9 mouse cellular contexts compared by ENCODE assay signal in the genomic region with DNA sequence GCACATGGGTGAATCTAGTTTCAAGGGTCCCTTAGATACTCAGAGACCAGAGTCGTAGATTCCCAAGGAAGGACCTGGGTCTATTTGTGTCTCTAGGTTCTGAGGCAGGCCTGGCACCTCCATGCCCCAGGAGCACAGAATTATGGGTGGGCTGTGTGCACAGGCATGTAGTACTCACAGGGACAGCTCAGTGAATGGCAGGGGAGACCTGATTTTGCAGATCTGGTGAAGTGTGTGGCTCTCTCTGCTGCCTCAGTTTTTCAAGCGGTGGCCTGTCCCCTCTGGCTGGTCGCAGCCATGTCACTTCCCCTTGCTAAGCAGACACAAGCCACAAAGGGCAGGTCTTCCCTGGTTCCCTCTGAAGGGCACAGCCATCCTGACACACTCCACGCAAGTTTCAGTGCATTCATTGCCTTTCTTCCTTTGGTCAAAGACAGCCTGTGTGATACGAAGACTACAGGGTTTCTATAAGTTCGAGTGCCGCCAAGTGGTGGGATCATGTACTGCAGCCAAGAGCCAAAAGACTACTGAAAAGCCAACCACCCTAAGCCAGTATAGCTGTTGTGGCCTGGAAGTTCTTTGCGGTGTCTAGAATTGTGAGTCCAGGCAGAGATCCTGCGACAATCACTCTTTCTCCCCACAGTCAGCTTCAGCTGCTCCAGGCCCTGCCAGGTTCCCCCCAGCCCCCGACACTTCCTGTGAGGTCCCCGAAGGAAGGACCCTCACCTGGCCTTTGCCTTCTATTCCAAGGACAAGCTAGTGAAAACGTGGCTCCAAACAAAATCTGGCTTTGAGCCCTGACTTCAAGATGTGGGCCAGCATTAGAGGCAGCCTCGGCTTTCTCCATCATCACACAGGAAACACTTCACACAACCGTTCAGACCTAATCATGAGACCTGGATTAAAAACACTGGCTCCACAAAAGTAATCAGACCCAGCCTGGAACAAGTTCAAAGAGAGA. TPM values are rescaled to one million over a fixed set of nuclear protein-coding genes. Genes with fewer than 3 reads are reported as not detected.
DNase-seq lines count a peak whose midpoint lies in the region; ATAC-seq and TF ChIP-seq lines count a peak whose summit lies in the region.
"Had no signal": no experiment of that assay in that cellular context is flagged by ENCODE, and none has a peak within 500 bp of the region (broad histone marks: within the 10 kb centered on the region; RNA-seq: fewer than 3 reads in every experiment).

No protein-coding gene starts in this region.

- no peaks in the 10 kb centered on the region for H3K27me3 ChIP-seq in kidney, adult 2 months (replicated peaks; ENCODE audit: control insufficient read depth, insufficient read depth, low read length)
- no peaks in the 10 kb centered on the region for H3K27me3 ChIP-seq in kidney, embryonic 14.5 days (ENCODE audit: control insufficient read depth, insufficient read depth, low read length)
- H3K27me3 ChIP-seq in liver, adult 2 months (ENCODE audit: control insufficient read depth, insufficient read depth, low read length) = no peaks in the 10 kb centered on the region
- H3K27me3 ChIP-seq in neural tube, embryonic 14.5 days (ENCODE audit: control insufficient read depth, insufficient read depth, low read length) = no peaks in the 10 kb centered on the region
- H3K27me3 ChIP-seq in thymus, adult 2 months (ENCODE audit: control insufficient read depth, insufficient read depth, low read length) = no peaks in the 10 kb centered on the region

- WGBS in kidney, adult 2 months = 39% methylated on average over 14 of the region's 14 CpGs
- 40% methylated on average over 14 of the region's 14 CpGs for WGBS in kidney, embryonic 14.5 days
- 42% methylated on average over 14 of the region's 14 CpGs for whole genome bisulfite sequencing in liver, adult 2 months
- WGBS in neural tube, embryonic 14.5 days = 45% methylated on average over 14 of the region's 14 CpGs
- 37% methylated on average over 14 of the region's 14 CpGs for WGBS in thymus, adult 2 months

- TF ChIP-seq CTCF in kidney, adult 2 months (conservative IDR thresholded peaks at IDR 0.05; ENCODE audit: insufficient read depth, insufficient read length, low read depth, low read length) = peak; percentile 87
- TF ChIP-seq CTCF in liver, adult 2 months (IDR thresholded peaks at IDR 0.05; ENCODE audit: low read depth, low read length) = peak; percentile 57
- 0 out of 2 replicates have a peak, but pooled peaks have one; percentile 13 for TF ChIP-seq CTCF in thymus, adult 2 months (IDR thresholded peaks at IDR 0.05; ENCODE audit: borderline replicate concordance, control insufficient read depth, extremely low read depth, insufficient read depth, low read length, poor library complexity)

- no peak for ATAC-seq in kidney, embryonic 14.5 days (ENCODE audit: low FRiP score, low TSS enrichment)
- ATAC-seq in neural tube, embryonic 14.5 days (ENCODE audit: low read depth) = peak; percentile 42

- TF ChIP-seq POLR2A in kidney, adult 2 months (IDR thresholded peaks at IDR 0.05; ENCODE audit: low read depth, low read length) = no peak
- TF ChIP-seq POLR2A in liver, adult 2 months (IDR thresholded peaks at IDR 0.05; ENCODE audit: extremely low read depth, insufficient read depth, low read length) = no peak
- no peak for TF ChIP-seq POLR2A in thymus, adult 2 months (IDR thresholded peaks at IDR 0.05; ENCODE audit: control insufficient read depth, extremely low read depth, insufficient read depth, low read length, poor library complexity)

- H3K79me2 ChIP-seq in liver, adult 2 months (ENCODE audit: control insufficient read depth, insufficient read depth, low read length) = no peaks in the 10 kb centered on the region

- no peaks in the 10 kb centered on the region for H3K36me3 ChIP-seq in kidney, adult 2 months (ENCODE audit: control insufficient read depth, insufficient read depth, low read length)
- H3K36me3 ChIP-seq in kidney, embryonic 14.5 days (ENCODE audit: control insufficient read depth, insufficient read depth, low read length) = no peaks in the 10 kb centered on the region
- H3K36me3 ChIP-seq in liver, adult 2 months (ENCODE audit: control insufficient read depth, insufficient read depth, low read length) = no peaks in the 10 kb centered on the region
- H3K36me3 ChIP-seq in neural tube, embryonic 14.5 days (ENCODE audit: control insufficient read depth, insufficient read depth, low read length) = no peaks in the 10 kb centered on the region
- no peaks in the 10 kb centered on the region for H3K36me3 ChIP-seq in thymus, adult 2 months (ENCODE audit: control insufficient read depth, insufficient read depth, low read length)
- H3K36me3 ChIP-seq: embryonic facial prominence, embryonic 13.5 days had no signal

- H3K4me1 ChIP-seq in kidney, adult 2 months (ENCODE audit: control insufficient read depth, insufficient read depth, low read length) = no peaks in the 10 kb centered on the region
- H3K4me1 ChIP-seq in kidney, embryonic 14.5 days (ENCODE audit: control insufficient read depth, insufficient read depth, low read length) = no peaks in the 10 kb centered on the region
- no peaks in the 10 kb centered on the region for H3K4me1 ChIP-seq in liver, adult 2 months (ENCODE audit: control insufficient read depth, insufficient read depth, low read length)
- H3K4me1 ChIP-seq in neural tube, embryonic 14.5 days (ENCODE audit: control insufficient read depth, insufficient read depth, low read length) = no peaks in the 10 kb centered on the region; the same call in 1 of the 2 replicates
- H3K4me1 ChIP-seq in thymus, adult 2 months (replicated peaks; ENCODE audit: control insufficient read depth, insufficient read depth, low read length) = no peaks in the 10 kb centered on the region

- H3K27ac ChIP-seq in kidney, adult 2 months (ENCODE audit: insufficient read depth, low read depth, low read length) = no peak overlapping the region
- no peak overlapping the region for H3K27ac ChIP-seq in kidney, embryonic 14.5 days (ENCODE audit: low read depth, low read length)
- no peak overlapping the region for H3K27ac ChIP-seq in liver, adult 2 months (replicated peaks; ENCODE audit: insufficient read depth, low read depth, low read length)
- no peak overlapping the region for H3K27ac ChIP-seq in neural tube, embryonic 14.5 days (ENCODE audit: low read depth, low read length)
- H3K27ac ChIP-seq in thymus, adult 2 months (ENCODE audit: control insufficient read depth, insufficient read depth, low read length) = no peak overlapping the region
- H3K27ac ChIP-seq: embryonic facial prominence, embryonic 13.5 days had no signal

- no peak overlapping the region for H3K4me3 ChIP-seq in kidney, adult 2 months (ENCODE audit: insufficient read depth, low read depth, low read length)
- no peak overlapping the region for H3K4me3 ChIP-seq in kidney, embryonic 14.5 days (ENCODE audit: low read length)
- no peak overlapping the region for H3K4me3 ChIP-seq in liver, adult 2 months (ENCODE audit: insufficient read depth, low read depth, low read length)
- H3K4me3 ChIP-seq in neural tube, embryonic 14.5 days (ENCODE audit: low read depth, low read length) = no peak overlapping the region
- H3K4me3 ChIP-seq in thymus, adult 2 months (ENCODE audit: control insufficient read depth, insufficient read depth, low read length) = no peak overlapping the region
- H3K4me3 ChIP-seq: embryonic facial prominence, embryonic 13.5 days had no signal

- DNase-seq in kidney, adult 2 months = peak; percentile 79
- DNase-seq in cerebellum, adult 9-10 months = peak; percentile 95
- peak; percentile 82 to 97 for DNase-seq in frontal cortex, adult 2 months (ENCODE audit: extremely low spot score in 1 of 2, low spot score in 1 of 2)
- peak; percentile 53 to 85 for DNase-seq in kidney, adult 8-10 months
- peak; percentile 51 for DNase-seq in liver, adult 2 months (ENCODE audit: extremely low read depth, low read depth, low spot score)
- DNase-seq in thymus, adult 2 months = peak; percentile 62

- H3K9ac ChIP-seq in kidney, embryonic 14.5 days (ENCODE audit: low read depth, low read length) = no peak overlapping the region
- H3K9ac ChIP-seq in liver, adult 2 months (ENCODE audit: low read depth, low read length) = no peak overlapping the region
- no peak overlapping the region for H3K9ac ChIP-seq in neural tube, embryonic 14.5 days (replicated peaks; ENCODE audit: low read depth, low read length)
- H3K9ac ChIP-seq: embryonic facial prominence, embryonic 13.5 days had no signal

- no peaks in the 10 kb centered on the region for H3K9me3 ChIP-seq in kidney, embryonic 14.5 days (ENCODE audit: control insufficient read depth, low read length)
- H3K9me3 ChIP-seq in neural tube, embryonic 14.5 days (ENCODE audit: control insufficient read depth, low read length) = no peaks in the 10 kb centered on the region
- H3K9me3 ChIP-seq: embryonic facial prominence, embryonic 13.5 days had no signal

- no peak overlapping the region for H3K4me2 ChIP-seq in kidney, embryonic 14.5 days (replicated peaks; ENCODE audit: low read depth, low read length)
- H3K4me2 ChIP-seq in neural tube, embryonic 14.5 days (ENCODE audit: low read depth, low read length) = no peak overlapping the region
- H3K4me2 ChIP-seq: embryonic facial prominence, embryonic 13.5 days had no signal

RNA-seq across cellular contexts. Expression of gene Golga7b, which starts 24.9 kb away (rescaled TPM):
- 0.14 and 0.20 TPM in 2 replicates for polyA plus RNA-seq in kidney, adult 2 months (2012; rRNA removed)
- not detected in 2 replicates for polyA plus RNA-seq in kidney, embryonic 14.5 days (2014; fragmentation: Nextera tagmentation; extraction: Ambion mirVana)
- 98.3 and 99.6 TPM in 2 replicates for polyA plus RNA-seq in frontal cortex, adult 2 months (2012; rRNA removed)
- not detected in 2 replicates for total RNA-seq in liver, adult 2 months (2014; rRNA removed)
- not detected in 2 replicates for polyA plus RNA-seq in liver, adult 2 months (2012; rRNA removed)
- polyA plus RNA-seq in neural tube, embryonic 14.5 days (2014; fragmentation: Nextera tagmentation; extraction: Ambion mirVana) = 52.2 and 62.5 TPM in 2 replicates
- 0.84 and 1.2 TPM in 2 replicates for polyA plus RNA-seq in thymus, adult 2 months (2012; rRNA removed)

Comparison
In these comparisons a context has a peak if more than half of its experiments do, and no peak if none do; other contexts are left out.
1. CTCF ChIP-seq: peak in every context shown above with its lines; median percentile 87 in kidney, adult 2 months; 57 in liver, adult 2 months; 13 in thymus, adult 2 months.
2. RNA of gene Golga7b, which starts 24.9 kb away (polyA plus RNA-seq): 98.3 to 99.6 TPM in frontal cortex, adult 2 months and 52.2 to 62.5 TPM in neural tube, embryonic 14.5 days; 0.84 to 1.2 TPM in thymus, adult 2 months, 0.14 to 0.20 TPM in kidney, adult 2 months, not detected in kidney, embryonic 14.5 days and not detected in liver, adult 2 months; every median in the first group is over 10 times any median in the second.
3. Peak in every context shown above with its lines, with median percentiles within 50 percentile points of each other: DNase-seq.